Comparison of ENCODE assay signal across 8 mouse cellular contexts in the genomic region with DNA sequence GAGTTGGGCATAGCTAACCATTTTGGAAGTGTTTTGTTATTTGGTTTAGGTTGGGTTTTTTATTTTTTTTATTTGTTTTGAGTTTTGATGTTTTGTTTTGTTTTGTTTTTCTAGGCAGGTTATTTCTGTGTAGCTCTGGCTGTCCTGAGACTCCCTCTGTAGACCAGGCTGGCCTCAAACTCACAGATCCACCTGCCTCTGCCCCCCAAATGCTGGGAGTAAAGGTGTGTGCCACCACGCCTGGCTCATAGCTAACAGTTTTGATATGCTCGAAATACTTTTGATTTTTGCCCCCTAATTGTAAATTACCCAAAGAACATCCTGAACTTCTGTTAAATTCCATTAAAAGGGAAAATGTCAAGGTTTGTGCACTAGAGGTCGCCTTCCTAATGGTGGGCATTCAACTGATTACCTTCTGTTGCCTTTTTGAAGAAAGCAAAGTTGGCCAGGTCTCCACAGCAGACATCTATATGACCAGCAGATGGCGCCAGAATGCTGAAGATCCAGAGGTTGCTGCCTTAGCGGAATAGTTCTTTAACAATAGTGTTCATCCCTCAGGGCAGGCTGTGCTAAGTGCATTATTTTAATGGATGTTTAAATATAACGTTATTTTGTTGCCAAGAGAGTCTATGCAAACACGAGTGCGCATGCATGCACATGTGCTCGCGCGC.
A peak's percentile ranks its signal among the peaks of the same experiment; 100 is the strongest.
DNase-seq lines count a peak whose midpoint lies in the region; ATAC-seq and TF ChIP-seq lines count a peak whose summit lies in the region.

No protein-coding gene starts in this region.

- H3K79me2 ChIP-seq in CH12.LX (replicated peaks; ENCODE audit: control insufficient read depth, extremely low read depth, insufficient read depth, poor library complexity, severe bottlenecking) = no peaks in the 10 kb centered on the region

- H3K4me2 ChIP-seq in CH12.LX (ENCODE audit: insufficient read depth, low read depth, poor library complexity, severe bottlenecking) = no peak overlapping the region
- H3K4me2 ChIP-seq in heart, embryonic 16.5 days (ENCODE audit: low read depth, low read length) = no peak overlapping the region
- H3K4me2 ChIP-seq in liver, embryonic 11.5 days = no peak overlapping the region
- H3K4me2 ChIP-seq in neural tube, embryonic 13.5 days = no peak overlapping the region

- 41% methylated on average over 11 of the region's 11 CpGs for WGBS in heart, embryonic 16.5 days
- 42% methylated on average over 11 of the region's 11 CpGs for WGBS in liver, embryonic 11.5 days
- 46% methylated on average over 11 of the region's 11 CpGs for WGBS in neural tube, embryonic 13.5 days

- peak; percentile 86 for DNase-seq in CH12.LX (ENCODE audit: extremely low read depth)
- DNase-seq in brain, embryonic 14.5 days (ENCODE audit: low read depth) = peak; percentile 93
- peak; percentile 73 for DNase-seq in fibroblast of lung, adult 2 months (ENCODE audit: low read depth)
- peak; percentile 87 for DNase-seq in kidney, postnatal 14 days
- DNase-seq in liver, embryonic 11.5 days (ENCODE audit: low spot score) = peak; percentile 50
- peak; percentile 75 for DNase-seq in testis, postnatal 10 days (ENCODE audit: low spot score)

- dilution Hi-C loops in CH12.LX (cut with MboI; ENCODE audit: extremely low pct_ligation_motif_present, extremely low pct_unique_long_range_greater_than_20kb, low sequenced_read_pairs) = no loop called here

- peak; percentile 77 to 97 for TF ChIP-seq CTCF in CH12.LX (conservative IDR thresholded peaks at IDR 0.05 in 1 of 2, IDR thresholded peaks at IDR 0.05 in 1 of 2; ENCODE audit: low read depth in 2 of 2, low read length in 2 of 2)
- peak; percentile 87 for TF ChIP-seq CTCF in brain, embryonic 14.5 days (IDR thresholded peaks at IDR 0.05; ENCODE audit: borderline replicate concordance, extremely low read depth, insufficient read depth, insufficient read length)

- H3K9ac ChIP-seq in CH12.LX (ENCODE audit: insufficient read depth, low read depth) = no peak overlapping the region
- H3K9ac ChIP-seq in heart, embryonic 16.5 days (ENCODE audit: low read length) = no peak overlapping the region
- H3K9ac ChIP-seq in liver, embryonic 11.5 days (ENCODE audit: low read depth, low read length) = no peak overlapping the region
- H3K9ac ChIP-seq in neural tube, embryonic 13.5 days = no peak overlapping the region

- in situ Hi-C loops in CH12.LX (cut with MboI; ENCODE audit: low pct_ligation_motif_present, low pct_unique_long_range_greater_than_20kb, low sequenced_read_pairs) = loop anchor here (25.0 kb wide), 1 partner anchor 454 kb away; a partner anchor contains a TSS

- peak; percentile 58; the same call in 1 of the 2 replicates for ATAC-seq in heart, embryonic 16.5 days (replicated peaks; ENCODE audit: extremely low read depth, insufficient read depth, low FRiP score)
- ATAC-seq in liver, embryonic 11.5 days (replicated peaks; ENCODE audit: low FRiP score) = peak; percentile 61
- ATAC-seq in neural tube, embryonic 13.5 days (ENCODE audit: low read depth) = peak; percentile 93

- H3K9me3 ChIP-seq in CH12.LX (replicated peaks; ENCODE audit: low read length) = no peaks in the 10 kb centered on the region
- no peaks in the 10 kb centered on the region for H3K9me3 ChIP-seq in heart, embryonic 16.5 days (replicated peaks; ENCODE audit: control insufficient read depth, low read length)
- no peaks in the 10 kb centered on the region for H3K9me3 ChIP-seq in liver, embryonic 11.5 days (ENCODE audit: control insufficient read depth, low read length)
- H3K9me3 ChIP-seq in neural tube, embryonic 13.5 days = no peaks in the 10 kb centered on the region

- H3K27ac ChIP-seq in CH12.LX (ENCODE audit: insufficient read depth, low read depth) = no peak overlapping the region
- no peak overlapping the region for H3K27ac ChIP-seq in heart, embryonic 16.5 days (ENCODE audit: low read length)
- H3K27ac ChIP-seq in liver, embryonic 11.5 days (ENCODE audit: low read depth, low read length) = no peak overlapping the region
- no peak overlapping the region for H3K27ac ChIP-seq in neural tube, embryonic 13.5 days (replicated peaks)

- TF ChIP-seq RAD21 in CH12.LX (IDR thresholded peaks at IDR 0.05; ENCODE audit: low read depth, low read length) = peak; percentile 92

- H3K4me3 ChIP-seq in CH12.LX (replicated peaks in 1 of 3; ENCODE audit: low read depth in 2 of 3, low read length in 2 of 3, poor library complexity in 1 of 3) = no peak overlapping the region
- H3K4me3 ChIP-seq in heart, embryonic 16.5 days (ENCODE audit: low read length) = no peak overlapping the region
- H3K4me3 ChIP-seq in liver, embryonic 11.5 days (ENCODE audit: low read depth, low read length) = no peak overlapping the region
- no peak overlapping the region for H3K4me3 ChIP-seq in neural tube, embryonic 13.5 days

- no peak for TF ChIP-seq EP300 in CH12.LX (IDR thresholded peaks at IDR 0.05; ENCODE audit: low read length)

- H3K27me3 ChIP-seq in CH12.LX (replicated peaks) = no peaks in the 10 kb centered on the region
- no peaks in the 10 kb centered on the region for H3K27me3 ChIP-seq in heart, embryonic 16.5 days (ENCODE audit: control insufficient read depth, insufficient read depth, low read length)
- no peaks in the 10 kb centered on the region for H3K27me3 ChIP-seq in liver, embryonic 11.5 days (replicated peaks; ENCODE audit: control insufficient read depth, insufficient read depth, low read length)
- no peaks in the 10 kb centered on the region for H3K27me3 ChIP-seq in neural tube, embryonic 13.5 days

- TF ChIP-seq POLR2A in CH12.LX (IDR thresholded peaks at IDR 0.05; ENCODE audit: low read depth, low read length) = no peak
- no peak for TF ChIP-seq POLR2A in brain, embryonic 14.5 days (IDR thresholded peaks at IDR 0.05; ENCODE audit: borderline replicate concordance, extremely low read depth, insufficient read depth, insufficient read length, poor library complexity, severe bottlenecking)

- H3K4me1 ChIP-seq in CH12.LX (ENCODE audit: control insufficient read depth in 1 of 2, insufficient read depth in 2 of 2) = no peaks in the 10 kb centered on the region
- H3K4me1 ChIP-seq in heart, embryonic 16.5 days (ENCODE audit: control insufficient read depth, insufficient read depth, low read length) = no peaks in the 10 kb centered on the region
- H3K4me1 ChIP-seq in liver, embryonic 11.5 days (replicated peaks; ENCODE audit: control insufficient read depth, insufficient read depth, low read length) = no peaks in the 10 kb centered on the region
- H3K4me1 ChIP-seq in neural tube, embryonic 13.5 days (replicated peaks) = no peaks in the 10 kb centered on the region

- no peaks in the 10 kb centered on the region for H3K36me3 ChIP-seq in CH12.LX (replicated peaks in 1 of 2; ENCODE audit: control insufficient read depth in 1 of 2, insufficient read depth in 1 of 2, low read length in 1 of 2)
- no peaks in the 10 kb centered on the region for H3K36me3 ChIP-seq in heart, embryonic 16.5 days (ENCODE audit: control insufficient read depth, insufficient read depth)
- H3K36me3 ChIP-seq in liver, embryonic 11.5 days (ENCODE audit: control insufficient read depth, insufficient read depth, low read length) = no peaks in the 10 kb centered on the region
- no peaks in the 10 kb centered on the region for H3K36me3 ChIP-seq in neural tube, embryonic 13.5 days

TF ChIP-seq in CH12.LX, 34 proteins besides CTCF, POLR2A, EP300 and RAD21:
- peak; percentile 61 for TF ChIP-seq JUND (conservative IDR thresholded peaks at IDR 0.05; ENCODE audit: low read depth, low read length)
- peak; percentile 56; the same call in 1 of the 2 replicates for TF ChIP-seq SIN3A (IDR thresholded peaks at IDR 0.05; ENCODE audit: low read length)
- 0 out of 2 replicates have a peak, but pooled peaks have one; percentile 35 for TF ChIP-seq MYC (IDR thresholded peaks at IDR 0.05; ENCODE audit: low read depth, low read length)
- peak; percentile 87 for TF ChIP-seq SMC3 (IDR thresholded peaks at IDR 0.05; ENCODE audit: low read depth, low read length)
- no peak for TF ChIP-seq RCOR1 (conservative IDR thresholded peaks at IDR 0.05; ENCODE audit: low read depth, low read length)
- TF ChIP-seq IRF4 (IDR thresholded peaks at IDR 0.05; ENCODE audit: low read depth, low read length) = 0 out of 2 replicates have a peak, but pooled peaks have one; percentile 34
- peak; percentile 35; the same call in 1 of the 2 replicates for TF ChIP-seq NRF1 (IDR thresholded peaks at IDR 0.05; ENCODE audit: low read depth, low read length)
- no peak for TF ChIP-seq HCFC1 (IDR thresholded peaks at IDR 0.05; ENCODE audit: low read depth, low read length)
- peak; percentile 67 for TF ChIP-seq ZC3H11A (IDR thresholded peaks at IDR 0.05; ENCODE audit: low read depth, low read length)
- 0 out of 2 replicates have a peak, but pooled peaks have one; percentile 21 for TF ChIP-seq ZNF384 (IDR thresholded peaks at IDR 0.05; ENCODE audit: low read depth, low read length)
- no peak for TF ChIP-seq PAX5 (IDR thresholded peaks at IDR 0.05; ENCODE audit: low read length)
- 0 out of 2 replicates have a peak, but pooled peaks have one; percentile 25 for TF ChIP-seq BHLHE40 (IDR thresholded peaks at IDR 0.05; ENCODE audit: low read depth, low read length)
- 0 out of 2 replicates have a peak, but pooled peaks have one; percentile 17 for TF ChIP-seq ELF1 (IDR thresholded peaks at IDR 0.05; ENCODE audit: low read depth, low read length)
- TF ChIP-seq MAFK (IDR thresholded peaks at IDR 0.05; ENCODE audit: insufficient replicate concordance, low read length) = peak; percentile 77
- peak; percentile 48; the same call in 1 of the 2 replicates for TF ChIP-seq NELFE (IDR thresholded peaks at IDR 0.05; ENCODE audit: low read depth, low read length)
